Mouse (Mus musculus) olfactory bulb, adult 2 months (tissue): ENCODE data around the gene Vmn2r80.

Experiments
- CTCF ChIP-seq: fragments of 200-500 bp; IDR thresholded peaks from 2 replicates; pipeline ENCODE4 v1.5.1; 2012; ENCODE audit warnings: low read depth, mild to moderate bottlenecking, low read length, moderate library complexity; ENCODE audit not compliant: insufficient read depth
- POLR2A ChIP-seq: fragments of 200-500 bp; IDR thresholded peaks from 2 replicates; pipeline ENCODE4 v1.6.1; 2012; ENCODE audit warnings: mild to moderate bottlenecking, low read depth, low read length, moderate library complexity; ENCODE audit not compliant: insufficient read depth

GRCm38 (mm10) chr10:79220432-79220831, 71.9 kb downstream of the Vmn2r80 start:
- TF ChIP-seq CTCF (no peak), POLR2A (no peak)
